Mouse (Mus musculus): Measurements from ENCODE around the gene Rfk. TPM values are rescaled to one million over a fixed set of nuclear protein-coding genes. Genes with fewer than 3 reads are reported as not detected.
A peak's percentile ranks its signal among the peaks of the same experiment; 100 is the strongest.

Gene Rfk
- polyA plus RNA-seq, 1 experiment from 2014 or later = 62.6 TPM

DNA sequence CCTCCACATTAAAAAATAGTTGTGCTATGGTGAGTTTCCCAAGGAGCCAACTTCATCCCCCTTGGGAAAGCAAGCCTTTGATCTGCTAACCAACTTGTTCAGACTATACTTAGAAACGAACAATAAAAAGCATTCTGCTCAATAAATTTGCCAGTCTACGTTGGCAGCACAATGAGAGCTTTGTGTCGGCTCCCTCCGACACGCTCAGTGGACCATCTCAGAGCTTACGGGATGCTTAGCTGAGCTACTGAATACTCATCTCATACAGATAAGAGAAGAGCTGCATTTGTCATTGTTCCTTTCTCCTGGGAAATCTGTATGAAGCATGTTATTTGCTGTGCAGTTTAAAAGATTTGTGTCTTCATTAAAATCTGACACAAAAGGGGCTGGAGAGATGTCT is 7.4 kb upstream of the Rfk start:
- H3K4me1 ChIP-seq (replicated peaks) = no peaks in the 10 kb centered on the region
- H3K9ac ChIP-seq (replicated peaks) = no peak overlapping the region
- no peak overlapping the region for H3K27ac ChIP-seq
- no peaks in the 10 kb centered on the region for H3K36me3 ChIP-seq
- H3K4me2 ChIP-seq (replicated peaks) = no peak overlapping the region
- no peak overlapping the region for H3K4me3 ChIP-seq (replicated peaks)
- peak; percentile 37; the same call in 1 of the 2 replicates for ATAC-seq
- WGBS = 9% methylated on average over 6 of the region's 6 CpGs
- peaks cover 12% of the 10 kb centered on the region; the same call in 1 of the 2 replicates for H3K27me3 ChIP-seq
- no peaks in the 10 kb centered on the region for H3K9me3 ChIP-seq

DNA sequence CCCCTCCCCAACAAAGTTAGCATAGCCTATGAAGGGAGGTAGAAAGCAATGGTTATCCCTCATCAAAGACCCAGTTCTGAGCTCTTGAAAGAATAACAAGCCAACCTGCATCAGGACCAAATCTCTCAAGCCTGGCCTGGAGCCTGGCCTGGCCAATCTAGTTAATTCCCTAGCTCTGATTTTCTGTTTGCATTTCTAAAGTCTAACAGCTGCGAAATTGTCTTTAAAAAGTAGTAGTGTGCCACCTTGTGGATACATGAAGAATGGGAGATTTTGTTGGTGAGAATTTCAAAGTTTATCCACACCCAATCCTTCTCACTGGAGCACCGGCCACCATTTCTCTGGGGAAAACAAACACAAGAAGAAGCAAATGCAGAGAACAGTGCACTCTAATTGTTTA is 5.4 kb upstream of the Rfk start:
- Histone ChIP-seq H3K4me2 (replicated peaks) (no peak overlapping the region), H3K36me3 (no peaks in the 10 kb centered on the region), H3K9ac (replicated peaks) (no peak overlapping the region), H3K27ac (no peak overlapping the region), H3K4me1 (replicated peaks) (no peaks in the 10 kb centered on the region), H3K27me3 (peaks cover 23% of the 10 kb centered on the region), H3K9me3 (no peaks in the 10 kb centered on the region), H3K4me3 (replicated peaks) (no peak overlapping the region)
- ATAC-seq = peak; percentile 59; the same call in 1 of the 2 replicates
- WGBS = 17% methylated on average over 2 of the region's 2 CpGs

DNA sequence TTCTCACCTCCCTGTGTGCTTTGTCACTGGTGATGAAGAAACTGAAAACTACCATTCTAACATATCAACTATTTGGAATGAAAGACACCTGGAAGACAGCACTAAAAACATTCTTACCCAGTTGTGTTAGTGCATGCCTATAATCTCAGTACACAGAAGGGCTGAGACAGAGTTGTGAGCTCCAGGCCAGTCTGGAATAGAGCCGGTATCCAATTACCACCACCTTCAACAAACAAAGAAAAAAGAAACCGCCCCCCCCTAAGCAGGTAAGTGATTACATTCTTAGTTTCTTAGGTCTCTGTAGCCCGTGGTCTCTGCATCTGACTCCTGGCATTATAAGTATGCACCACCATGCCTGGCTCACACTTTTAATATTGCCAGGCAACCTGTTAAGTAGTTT is 977 bp upstream of the Rfk start:
- Histone ChIP-seq H3K9me3 (no peaks in the 10 kb centered on the region), H3K9ac (replicated peaks) (no peak overlapping the region), H3K27ac (no peak overlapping the region), H3K36me3 (0 out of 2 replicates have a peak, but pooled peaks cover under 1% of the 10 kb centered on the region), H3K27me3 (peaks cover 23% of the 10 kb centered on the region), H3K4me3 (replicated peaks) (no peak overlapping the region), H3K4me1 (replicated peaks) (peaks cover 9% of the 10 kb centered on the region), H3K4me2 (replicated peaks) (no peak overlapping the region)
- WGBS = 18% methylated on average over 3 of the region's 3 CpGs
- no peak for ATAC-seq

DNA sequence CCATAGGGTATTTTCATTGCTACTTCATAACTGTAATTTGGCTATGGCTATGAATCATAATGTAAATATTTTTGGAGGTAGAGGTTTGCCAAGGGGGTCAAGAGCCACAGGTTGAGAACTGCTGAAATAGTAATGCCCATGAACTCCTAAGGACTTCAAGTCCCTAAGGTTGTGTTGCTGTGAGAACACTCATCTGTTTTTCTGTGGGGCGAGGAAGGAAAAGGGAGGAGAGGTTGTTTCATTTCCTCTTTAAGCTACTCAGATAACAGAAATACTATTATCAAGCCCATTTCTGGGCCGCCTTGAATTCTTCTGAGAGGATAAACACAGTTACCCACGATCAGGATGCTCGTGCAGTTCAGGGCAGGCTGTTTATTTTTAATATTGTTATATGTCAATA is 3.0 kb downstream of the Rfk start:
- no peak overlapping the region for H3K4me2 ChIP-seq (replicated peaks)
- H3K9ac ChIP-seq (replicated peaks) = no peak overlapping the region
- H3K27me3 ChIP-seq = peaks cover 14% of the 10 kb centered on the region
- 95% methylated on average over 4 of the region's 4 CpGs for WGBS
- H3K36me3 ChIP-seq = peaks cover 29% of the 10 kb centered on the region
- no peak overlapping the region for H3K4me3 ChIP-seq (replicated peaks)
- no peak overlapping the region for H3K27ac ChIP-seq
- peaks cover 9% of the 10 kb centered on the region for H3K4me1 ChIP-seq (replicated peaks)
- H3K9me3 ChIP-seq = no peaks in the 10 kb centered on the region
- no peak for ATAC-seq

DNA sequence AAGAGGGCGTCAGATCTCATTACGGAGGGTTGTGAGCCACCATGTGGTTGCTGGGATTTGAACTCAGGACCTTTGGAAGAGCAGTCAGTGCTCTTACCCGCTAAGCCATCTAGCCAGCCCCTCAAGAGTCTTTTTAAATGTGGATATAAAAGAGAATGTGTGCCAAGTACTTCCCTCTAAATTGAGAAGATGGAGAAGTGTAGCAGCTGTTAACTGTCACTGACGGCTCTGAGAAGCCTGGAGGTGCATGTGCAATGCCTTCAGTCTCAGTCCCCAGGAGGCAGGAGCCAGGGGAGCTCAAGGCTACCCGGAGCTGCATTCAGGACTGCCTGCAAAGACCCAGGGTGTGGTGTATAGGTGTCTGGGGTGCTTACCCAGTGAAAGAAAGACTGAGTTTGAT is 4.1 kb downstream of the Rfk start:
- no peak for ATAC-seq
- H3K4me3 ChIP-seq (replicated peaks) = no peak overlapping the region
- H3K4me1 ChIP-seq (replicated peaks) = peaks cover 9% of the 10 kb centered on the region
- H3K9ac ChIP-seq (replicated peaks) = no peak overlapping the region
- H3K36me3 ChIP-seq = peaks cover 29% of the 10 kb centered on the region
- no peak overlapping the region for H3K27ac ChIP-seq
- peaks cover 3% of the 10 kb centered on the region for H3K27me3 ChIP-seq
- 82% methylated on average over 5 of the region's 5 CpGs for WGBS
- H3K4me2 ChIP-seq (replicated peaks) = no peak overlapping the region
- H3K9me3 ChIP-seq = no peaks in the 10 kb centered on the region

DNA sequence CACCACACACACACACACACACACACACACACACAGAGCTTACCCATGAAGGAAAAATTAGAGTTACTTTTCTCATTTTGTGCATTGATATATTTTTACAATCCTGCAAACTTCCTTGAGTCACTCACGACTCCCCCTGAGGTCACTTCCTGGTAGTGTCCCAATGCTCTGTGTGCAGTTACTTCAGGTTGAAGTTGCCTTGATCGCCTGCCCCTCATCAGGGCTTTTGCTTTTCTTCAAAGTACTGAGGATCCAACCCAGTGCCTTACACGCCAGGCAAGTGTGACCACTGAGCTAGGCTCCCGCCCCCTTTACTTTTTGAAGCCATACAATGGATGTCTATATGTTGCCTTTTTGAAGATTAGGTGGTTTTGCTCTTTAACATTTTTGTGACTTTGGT is 6.1 kb downstream of the Rfk start:
- Histone ChIP-seq H3K27ac (no peak overlapping the region), H3K4me2 (replicated peaks) (no peak overlapping the region), H3K4me3 (replicated peaks) (no peak overlapping the region), H3K9me3 (no peaks in the 10 kb centered on the region), H3K27me3 (no peaks in the 10 kb centered on the region), H3K9ac (replicated peaks) (no peak overlapping the region), H3K36me3 (peaks cover 29% of the 10 kb centered on the region), H3K4me1 (replicated peaks) (peaks cover 3% of the 10 kb centered on the region)
- ATAC-seq = no peak
- WGBS = 89% methylated on average over 4 of the region's 4 CpGs

DNA sequence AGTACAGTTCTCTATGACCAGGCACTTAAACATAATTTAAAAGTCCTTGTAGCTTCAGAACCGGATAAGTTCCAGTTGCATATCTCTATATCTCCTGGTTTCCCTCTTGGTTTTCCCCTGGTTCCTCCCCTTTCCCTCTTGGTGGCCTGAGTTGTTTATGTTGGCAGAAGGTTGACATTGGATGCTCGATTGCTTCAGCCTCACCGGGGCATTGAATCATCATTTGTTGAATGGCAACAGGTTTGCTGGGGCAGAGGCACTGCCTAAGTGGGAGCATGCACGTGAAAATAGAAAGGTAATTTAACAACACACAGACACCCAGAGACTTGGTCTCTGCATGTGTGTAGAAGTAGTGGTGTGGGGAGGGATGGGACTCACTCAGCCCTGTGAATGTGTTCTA is 6.7 kb downstream of the Rfk start:
- H3K36me3 ChIP-seq = peaks cover 29% of the 10 kb centered on the region
- H3K4me3 ChIP-seq (replicated peaks) = no peak overlapping the region
- no peak overlapping the region for H3K9ac ChIP-seq (replicated peaks)
- H3K4me1 ChIP-seq (replicated peaks) = no peaks in the 10 kb centered on the region
- no peak overlapping the region for H3K27ac ChIP-seq
- H3K27me3 ChIP-seq = no peaks in the 10 kb centered on the region
- WGBS = 93% methylated on average over 4 of the region's 4 CpGs
- H3K9me3 ChIP-seq = no peaks in the 10 kb centered on the region
- no peak for ATAC-seq
- no peak overlapping the region for H3K4me2 ChIP-seq (replicated peaks)

DNA sequence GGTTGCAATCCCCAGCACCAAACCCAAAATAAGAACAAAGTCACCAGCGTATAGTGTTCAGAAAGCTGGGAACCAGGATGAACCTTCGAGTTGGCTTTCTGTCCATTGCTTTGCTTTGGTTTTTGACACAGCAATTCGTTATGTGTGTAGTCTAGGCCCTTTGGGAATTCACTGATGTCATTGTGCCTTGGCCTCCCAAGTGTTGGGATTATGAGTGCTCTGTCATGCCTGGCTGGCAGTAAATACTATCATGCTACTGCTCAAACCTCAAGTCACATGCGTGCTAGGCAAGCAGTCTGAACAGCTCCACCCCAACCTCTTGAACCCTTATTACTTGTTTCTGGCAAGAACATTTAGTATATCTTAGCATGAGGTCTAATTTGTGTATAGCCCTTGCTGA is 9.3 kb downstream of the Rfk start:
- ATAC-seq = no peak
- 91% methylated on average over 4 of the region's 4 CpGs for WGBS
- Histone ChIP-seq H3K9ac (replicated peaks) (no peak overlapping the region), H3K4me1 (replicated peaks) (no peaks in the 10 kb centered on the region), H3K36me3 (peaks cover 26% of the 10 kb centered on the region), H3K4me2 (replicated peaks) (no peak overlapping the region), H3K27me3 (no peaks in the 10 kb centered on the region), H3K27ac (no peak overlapping the region), H3K9me3 (no peaks in the 10 kb centered on the region), H3K4me3 (replicated peaks) (no peak overlapping the region)

DNA sequence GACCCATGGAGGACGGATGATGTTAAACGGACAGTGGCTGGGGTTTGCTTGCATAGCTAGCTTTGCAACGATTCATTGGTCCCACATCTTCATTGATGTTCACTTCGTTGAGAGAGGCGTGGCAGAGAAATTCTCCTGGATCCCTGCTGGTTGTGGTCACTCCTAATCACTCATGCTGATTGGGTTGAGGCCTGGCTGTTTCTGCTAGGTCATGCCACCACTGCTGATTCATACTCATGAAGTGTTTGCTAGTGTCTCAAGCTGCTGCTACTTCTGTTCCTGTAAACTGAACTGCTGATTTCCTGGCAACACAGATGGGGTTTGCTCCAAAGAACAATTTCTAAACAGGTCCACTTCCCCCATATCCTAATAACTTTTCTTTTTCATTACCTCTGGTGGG is 13.0 kb downstream of the Rfk start:
- no peak overlapping the region for H3K4me2 ChIP-seq (replicated peaks)
- no peak overlapping the region for H3K4me3 ChIP-seq (replicated peaks)
- H3K9ac ChIP-seq (replicated peaks) = no peak overlapping the region
- no peak overlapping the region for H3K27ac ChIP-seq
- ATAC-seq = no peak
- 88% methylated on average over 5 of the region's 5 CpGs for WGBS
- H3K4me1 ChIP-seq (replicated peaks) = no peaks in the 10 kb centered on the region
- no peaks in the 10 kb centered on the region for H3K27me3 ChIP-seq
- H3K36me3 ChIP-seq = no peaks in the 10 kb centered on the region
- no peaks in the 10 kb centered on the region for H3K9me3 ChIP-seq

DNA sequence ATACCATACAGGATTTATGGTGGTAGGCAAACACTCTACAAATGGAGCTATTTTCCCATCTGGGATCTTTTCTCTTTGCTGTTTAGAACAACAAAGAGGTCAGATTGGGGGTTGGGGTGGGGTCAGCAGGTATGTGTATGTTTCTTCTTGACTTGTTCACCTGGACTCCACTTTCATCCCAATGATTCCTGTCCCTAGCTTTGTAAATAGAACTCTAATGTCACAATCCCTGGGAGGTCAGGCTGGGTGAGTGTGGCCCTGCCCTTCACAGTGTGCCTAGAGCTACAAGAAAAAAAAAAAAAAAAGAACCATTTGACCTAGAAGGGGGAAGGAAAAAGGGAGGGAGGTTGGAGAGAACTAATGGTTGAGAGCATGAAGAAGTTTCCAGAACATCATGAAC is 14.7 kb downstream of the Rfk start:
- Histone ChIP-seq H3K4me2 (replicated peaks) (no peak overlapping the region), H3K27ac (no peak overlapping the region), H3K4me3 (replicated peaks) (no peak overlapping the region), H3K27me3 (no peaks in the 10 kb centered on the region), H3K36me3 (no peaks in the 10 kb centered on the region), H3K9me3 (no peaks in the 10 kb centered on the region), H3K9ac (replicated peaks) (no peak overlapping the region), H3K4me1 (replicated peaks) (no peaks in the 10 kb centered on the region)
- ATAC-seq = no peak

DNA sequence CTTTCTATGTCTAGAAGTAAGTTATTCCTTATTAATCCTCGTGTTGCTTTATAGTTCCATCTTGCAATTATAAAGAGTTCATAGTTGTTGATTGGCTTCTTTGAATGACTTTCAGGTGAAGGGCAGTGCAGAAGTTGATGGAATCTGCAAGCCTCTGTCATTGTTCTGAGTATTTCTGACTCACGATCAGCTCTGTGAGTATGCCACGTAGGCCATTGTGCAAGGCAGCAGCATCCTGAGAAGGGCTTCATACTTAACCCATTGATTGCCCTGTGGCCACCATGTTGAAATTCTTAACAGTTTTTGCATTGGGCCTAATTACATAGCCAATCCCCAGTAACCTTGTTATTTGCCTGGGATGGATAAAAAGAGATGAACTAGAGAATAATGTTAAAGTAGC is 15.5 kb downstream of the Rfk start:
- ATAC-seq = no peak

DNA sequence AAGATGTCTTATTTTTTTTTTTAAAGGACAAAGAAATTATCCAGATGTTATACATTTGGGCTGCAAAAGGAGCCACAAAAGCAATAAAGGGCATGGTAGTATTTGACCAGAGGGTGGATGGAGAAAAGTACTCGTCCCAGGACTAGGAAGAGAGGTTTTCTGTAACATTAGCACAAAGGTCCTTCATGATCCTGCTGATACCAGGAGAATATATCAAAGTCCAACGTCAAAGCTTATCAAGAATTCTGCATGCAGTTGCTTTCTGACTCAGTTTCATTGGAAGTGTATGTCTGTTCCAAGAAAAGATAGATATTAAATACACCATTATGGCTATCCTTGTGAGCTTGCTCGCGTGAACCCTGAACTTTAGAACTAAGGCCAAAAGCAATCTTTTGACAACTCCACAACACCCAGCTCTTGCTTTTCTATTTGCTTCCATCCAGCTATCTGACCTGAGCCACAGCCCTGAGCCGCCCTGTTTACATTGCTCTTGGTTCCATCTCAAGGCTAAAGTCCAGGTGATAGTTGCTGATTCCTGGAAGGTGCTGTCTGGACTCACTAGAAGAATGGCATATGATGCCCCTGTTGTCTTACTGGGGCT is 16.7 kb downstream of the Rfk start:
- no peak for ATAC-seq

More for the DNA sequence above, 15.5 kb downstream of the Rfk start:
- 59% methylated on average over 3 of the region's 3 CpGs for WGBS
- Histone ChIP-seq H3K4me3 (replicated peaks) (no peak overlapping the region), H3K4me2 (replicated peaks) (no peak overlapping the region), H3K27me3 (no peaks in the 10 kb centered on the region), H3K9ac (replicated peaks) (no peak overlapping the region), H3K27ac (no peak overlapping the region), H3K4me1 (replicated peaks) (no peaks in the 10 kb centered on the region), H3K9me3 (no peaks in the 10 kb centered on the region), H3K36me3 (no peaks in the 10 kb centered on the region)

DNA sequence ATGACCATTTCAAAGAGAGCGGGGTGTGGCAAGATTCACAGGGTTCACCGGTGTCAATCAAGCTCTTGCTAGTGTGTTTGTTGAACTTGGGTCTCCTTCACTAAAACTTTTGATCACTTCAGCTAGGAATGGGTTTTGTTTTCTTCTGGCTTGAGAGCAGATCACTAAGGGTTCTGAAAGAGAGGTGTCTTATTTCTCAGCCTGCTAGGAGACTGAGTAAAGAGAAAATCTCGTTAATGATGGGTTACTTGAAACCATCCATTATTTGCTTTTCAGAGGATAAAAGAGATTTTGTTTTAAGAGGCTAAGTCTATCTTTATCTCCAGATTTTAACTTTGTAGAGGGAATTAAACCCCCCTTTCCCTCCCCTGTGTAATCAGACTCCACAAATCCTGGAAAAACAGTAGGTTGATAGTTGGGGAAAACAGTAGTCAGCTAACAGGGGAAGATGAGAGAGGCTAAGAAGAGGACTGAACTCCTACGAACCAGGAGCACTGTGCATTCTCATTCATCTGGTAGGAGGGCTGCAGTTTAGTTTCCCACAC is 19.1 kb downstream of the Rfk start:
- H3K27ac ChIP-seq = no peak overlapping the region
- H3K4me2 ChIP-seq (replicated peaks) = no peak overlapping the region
- ATAC-seq = no peak
- no peak overlapping the region for H3K4me3 ChIP-seq (replicated peaks)
- H3K9me3 ChIP-seq = no peaks in the 10 kb centered on the region
- 51% methylated on average over 4 of the region's 4 CpGs for WGBS
- H3K27me3 ChIP-seq = no peaks in the 10 kb centered on the region
- H3K36me3 ChIP-seq = no peaks in the 10 kb centered on the region
- no peaks in the 10 kb centered on the region for H3K4me1 ChIP-seq (replicated peaks)
- H3K9ac ChIP-seq (replicated peaks) = no peak overlapping the region

More for the DNA sequence above, 16.7 kb downstream of the Rfk start:
- no peak overlapping the region for H3K27ac ChIP-seq
- H3K4me2 ChIP-seq (replicated peaks) = no peak overlapping the region
- H3K4me3 ChIP-seq (replicated peaks) = no peak overlapping the region
- no peaks in the 10 kb centered on the region for H3K36me3 ChIP-seq
- no peaks in the 10 kb centered on the region for H3K27me3 ChIP-seq
- H3K9me3 ChIP-seq = no peaks in the 10 kb centered on the region
- no peaks in the 10 kb centered on the region for H3K4me1 ChIP-seq (replicated peaks)
- no peak overlapping the region for H3K9ac ChIP-seq (replicated peaks)
- 92% methylated on average over 5 of the region's 5 CpGs for WGBS

Measured in midbrain, embryonic 13.5 days (tissue).